Mouse (Mus musculus): ENCODE data around the gene Gprc5b. TPM values are rescaled to one million over a fixed set of nuclear protein-coding genes. Genes with fewer than 3 reads are reported as not detected.

The Gprc5b gene
- polyA plus RNA-seq, 1 experiment from 2014 or later, result 8.4 TPM

GRCm38 (mm10) chr7:118971499-118971898 lies 23.5 kb downstream of the Gprc5b start:
- no peak overlapping the region for H3K4me2 ChIP-seq (ENCODE audit: low read length)
- no peak overlapping the region for H3K9ac ChIP-seq (ENCODE audit: low read depth, low read length)
- WGBS, result 79% methylated on average over 8 of the region's 8 CpGs
- H3K36me3 ChIP-seq (ENCODE audit: control insufficient read depth, insufficient read depth, low read length), result no peaks in the 10 kb centered on the region; the same call in 1 of the 2 replicates
- ATAC-seq, result no peak
- H3K9me3 ChIP-seq (ENCODE audit: control insufficient read depth, low read length), result no peaks in the 10 kb centered on the region
- no peak overlapping the region for H3K27ac ChIP-seq (ENCODE audit: low read depth, low read length)
- H3K4me3 ChIP-seq (ENCODE audit: low read length), result no peak overlapping the region
- H3K27me3 ChIP-seq (replicated peaks; ENCODE audit: control insufficient read depth, insufficient read depth, low read length), result no peaks in the 10 kb centered on the region
- peaks cover 6% of the 10 kb centered on the region for H3K4me1 ChIP-seq (ENCODE audit: control insufficient read depth, insufficient read depth, low read depth, low read length)

- H3K36me3 ChIP-seq (ENCODE audit: control insufficient read depth, insufficient read depth, low read length), result no peaks in the 10 kb centered on the region
- H3K27me3 ChIP-seq (replicated peaks; ENCODE audit: control insufficient read depth, insufficient read depth, low read length), result no peaks in the 10 kb centered on the region
- no peak overlapping the region for H3K9ac ChIP-seq (ENCODE audit: low read depth, low read length)
- H3K27ac ChIP-seq (ENCODE audit: low read depth, low read length), result no peak overlapping the region
- H3K4me3 ChIP-seq (ENCODE audit: low read length), result no peak overlapping the region
- no peaks in the 10 kb centered on the region for H3K9me3 ChIP-seq (ENCODE audit: control insufficient read depth, low read length)
- H3K4me1 ChIP-seq (ENCODE audit: control insufficient read depth, insufficient read depth, low read depth, low read length), result peaks cover 4% of the 10 kb centered on the region; the same call in 1 of the 2 replicates
- ATAC-seq, result no peak
- 87% methylated on average over 3 of the region's 3 CpGs for WGBS
- H3K4me2 ChIP-seq (ENCODE audit: low read length), result no peak overlapping the region
Measured at GRCm38 (mm10) chr7:118968870-118969269, 26.1 kb downstream of the Gprc5b start.

GRCm38 (mm10) chr7:118965198-118965597 lies 29.8 kb downstream of the Gprc5b start:
- Histone ChIP-seq H3K4me1 (ENCODE audit: control insufficient read depth, insufficient read depth, low read depth, low read length) (peaks cover 4% of the 10 kb centered on the region; the same call in 1 of the 2 replicates), H3K27ac (ENCODE audit: low read depth, low read length) (no peak overlapping the region), H3K36me3 (ENCODE audit: control insufficient read depth, insufficient read depth, low read length) (no peaks in the 10 kb centered on the region), H3K9ac (ENCODE audit: low read depth, low read length) (no peak overlapping the region), H3K9me3 (ENCODE audit: control insufficient read depth, low read length) (no peaks in the 10 kb centered on the region), H3K27me3 (replicated peaks; ENCODE audit: control insufficient read depth, insufficient read depth, low read length) (no peaks in the 10 kb centered on the region), H3K4me2 (ENCODE audit: low read length) (no peak overlapping the region), H3K4me3 (ENCODE audit: low read length) (no peak overlapping the region)
- WGBS, result 20% methylated on average over 7 of the region's 7 CpGs
- ATAC-seq, result no peak; the same call in 1 of the 2 replicates

- 8% methylated on average over 3 of the region's 3 CpGs for WGBS
- no peaks in the 10 kb centered on the region for H3K36me3 ChIP-seq (ENCODE audit: control insufficient read depth, insufficient read depth, low read length)
- no peaks in the 10 kb centered on the region for H3K27me3 ChIP-seq (replicated peaks; ENCODE audit: control insufficient read depth, insufficient read depth, low read length)
- no peak for ATAC-seq
- H3K4me1 ChIP-seq (ENCODE audit: control insufficient read depth, insufficient read depth, low read depth, low read length), result peaks cover 4% of the 10 kb centered on the region; the same call in 1 of the 2 replicates
- no peak overlapping the region for H3K4me2 ChIP-seq (ENCODE audit: low read length)
- H3K9ac ChIP-seq (ENCODE audit: low read depth, low read length), result no peak overlapping the region
- H3K9me3 ChIP-seq (ENCODE audit: control insufficient read depth, low read length), result no peaks in the 10 kb centered on the region
- no peak overlapping the region for H3K4me3 ChIP-seq (ENCODE audit: low read length)
- H3K27ac ChIP-seq (ENCODE audit: low read depth, low read length), result no peak overlapping the region
Measured at GRCm38 (mm10) chr7:118964777-118965176, 30.2 kb downstream of the Gprc5b start.

GRCm38 (mm10) chr7:118959209-118959608 lies 35.8 kb downstream of the Gprc5b start:
- no peaks in the 10 kb centered on the region for H3K9me3 ChIP-seq (ENCODE audit: control insufficient read depth, low read length)
- no peaks in the 10 kb centered on the region for H3K27me3 ChIP-seq (replicated peaks; ENCODE audit: control insufficient read depth, insufficient read depth, low read length)
- H3K9ac ChIP-seq (ENCODE audit: low read depth, low read length), result no peak overlapping the region
- 82% methylated on average over 7 of the region's 7 CpGs for WGBS
- H3K36me3 ChIP-seq (ENCODE audit: control insufficient read depth, insufficient read depth, low read length), result no peaks in the 10 kb centered on the region
- H3K4me1 ChIP-seq (ENCODE audit: control insufficient read depth, insufficient read depth, low read depth, low read length), result no peaks in the 10 kb centered on the region
- no peak overlapping the region for H3K4me3 ChIP-seq (ENCODE audit: low read length)
- H3K4me2 ChIP-seq (ENCODE audit: low read length), result no peak overlapping the region
- ATAC-seq, result no peak
- H3K27ac ChIP-seq (ENCODE audit: low read depth, low read length), result no peak overlapping the region

- no peaks in the 10 kb centered on the region for H3K4me1 ChIP-seq (ENCODE audit: control insufficient read depth, insufficient read depth, low read depth, low read length)
- H3K27me3 ChIP-seq (replicated peaks; ENCODE audit: control insufficient read depth, insufficient read depth, low read length), result no peaks in the 10 kb centered on the region
- 81% methylated on average over 4 of the region's 4 CpGs for WGBS
- no peak overlapping the region for H3K4me2 ChIP-seq (ENCODE audit: low read length)
- H3K4me3 ChIP-seq (ENCODE audit: low read length), result no peak overlapping the region
- H3K9ac ChIP-seq (ENCODE audit: low read depth, low read length), result no peak overlapping the region
- H3K9me3 ChIP-seq (ENCODE audit: control insufficient read depth, low read length), result no peaks in the 10 kb centered on the region
- H3K36me3 ChIP-seq (ENCODE audit: control insufficient read depth, insufficient read depth, low read length), result no peaks in the 10 kb centered on the region
- ATAC-seq, result no peak
- H3K27ac ChIP-seq (ENCODE audit: low read depth, low read length), result no peak overlapping the region
Measured at GRCm38 (mm10) chr7:118956616-118957246, 38.3 kb downstream of the Gprc5b start.

GRCm38 (mm10) chr7:118954968-118955367 lies 40.0 kb downstream of the Gprc5b start:
- ATAC-seq, result no peak
- no peak overlapping the region for H3K27ac ChIP-seq (ENCODE audit: low read depth, low read length)
- WGBS, result 96% methylated on average over 1 of the region's 1 CpGs
- no peaks in the 10 kb centered on the region for H3K27me3 ChIP-seq (replicated peaks; ENCODE audit: control insufficient read depth, insufficient read depth, low read length)
- no peaks in the 10 kb centered on the region for H3K9me3 ChIP-seq (ENCODE audit: control insufficient read depth, low read length)
- H3K4me2 ChIP-seq (ENCODE audit: low read length), result no peak overlapping the region
- no peak overlapping the region for H3K4me3 ChIP-seq (ENCODE audit: low read length)
- no peak overlapping the region for H3K9ac ChIP-seq (ENCODE audit: low read depth, low read length)
- no peaks in the 10 kb centered on the region for H3K4me1 ChIP-seq (ENCODE audit: control insufficient read depth, insufficient read depth, low read depth, low read length)
- no peaks in the 10 kb centered on the region for H3K36me3 ChIP-seq (ENCODE audit: control insufficient read depth, insufficient read depth, low read length)

- Histone ChIP-seq H3K9me3 (ENCODE audit: control insufficient read depth, low read length) (no peaks in the 10 kb centered on the region), H3K36me3 (ENCODE audit: control insufficient read depth, insufficient read depth, low read length) (no peaks in the 10 kb centered on the region), H3K27me3 (replicated peaks; ENCODE audit: control insufficient read depth, insufficient read depth, low read length) (no peaks in the 10 kb centered on the region), H3K9ac (ENCODE audit: low read depth, low read length) (no peak overlapping the region), H3K4me2 (ENCODE audit: low read length) (no peak overlapping the region), H3K4me1 (ENCODE audit: control insufficient read depth, insufficient read depth, low read depth, low read length) (no peaks in the 10 kb centered on the region), H3K4me3 (ENCODE audit: low read length) (no peak overlapping the region), H3K27ac (ENCODE audit: low read depth, low read length) (no peak overlapping the region)
- WGBS, result 47% methylated on average over 11 of the region's 11 CpGs
- no peak for ATAC-seq
Measured at GRCm38 (mm10) chr7:118953626-118954282, 41.3 kb downstream of the Gprc5b start.

GRCm38 (mm10) chr7:118949749-118950148 lies 45.3 kb downstream of the Gprc5b start:
- no peaks in the 10 kb centered on the region for H3K27me3 ChIP-seq (replicated peaks; ENCODE audit: control insufficient read depth, insufficient read depth, low read length)
- no peaks in the 10 kb centered on the region for H3K9me3 ChIP-seq (ENCODE audit: control insufficient read depth, low read length)
- H3K4me1 ChIP-seq (ENCODE audit: control insufficient read depth, insufficient read depth, low read depth, low read length), result no peaks in the 10 kb centered on the region
- no peak overlapping the region for H3K4me3 ChIP-seq (ENCODE audit: low read length)
- no peak for ATAC-seq
- WGBS, result 42% methylated on average over 7 of the region's 7 CpGs
- H3K4me2 ChIP-seq (ENCODE audit: low read length), result no peak overlapping the region
- H3K27ac ChIP-seq (ENCODE audit: low read depth, low read length), result no peak overlapping the region
- H3K9ac ChIP-seq (ENCODE audit: low read depth, low read length), result no peak overlapping the region
- H3K36me3 ChIP-seq (ENCODE audit: control insufficient read depth, insufficient read depth, low read length), result no peaks in the 10 kb centered on the region
